Mouse (Mus musculus) liver, embryonic 16.5 days (tissue): ENCODE data around the gene Sync. TPM values are rescaled to one million over a fixed set of nuclear protein-coding genes. Genes with fewer than 3 reads are reported as not detected.

Source experiments
- ATAC-seq: fragments of 200-750 bp; cut with Nextera tagmentation; 2 replicates; pipeline ENCODE4 v1.8.0; 2017; ENCODE audit warnings: low read depth, mild to moderate bottlenecking, moderate number of reproducible peaks, moderate library complexity
- H3K27ac ChIP-seq: fragments of 300-500 bp; sonication (generic); 2 replicates; pipeline ENCODE4 v1.5.1; 2014; ENCODE audit warnings: mild to moderate bottlenecking, low read length
- H3K27me3 ChIP-seq: fragments of 300-500 bp; sonication (generic); 2 replicates; pipeline ENCODE4 v1.6.1; 2014; ENCODE audit warnings: low read depth, low read length, mixed read lengths; ENCODE audit not compliant: control insufficient read depth, insufficient read depth
- H3K36me3 ChIP-seq: fragments of 300-500 bp; sonication (generic); 2 replicates; pipeline ENCODE4 v1.6.1; 2014; ENCODE audit warnings: mild to moderate bottlenecking; ENCODE audit not compliant: control insufficient read depth, insufficient read depth
- H3K4me1 ChIP-seq: fragments of 300-500 bp; sonication (generic); 2 replicates; pipeline ENCODE4 v1.6.1; 2014; ENCODE audit warnings: low read depth, low read length, mixed read lengths; ENCODE audit not compliant: control insufficient read depth
- H3K4me2 ChIP-seq: fragments of 300-500 bp; sonication (generic); 2 replicates; pipeline ENCODE4 v1.6.1; 2014; ENCODE audit warnings: low read depth, low read length, mixed read lengths
- H3K4me3 ChIP-seq: fragments of 300-500 bp; sonication (generic); 2 replicates; pipeline ENCODE4 v1.5.1; 2014; ENCODE audit warnings: low read depth, mild to moderate bottlenecking, low read length
- H3K9ac ChIP-seq: fragments of 300-500 bp; sonication (generic); 2 replicates; pipeline ENCODE4 v1.6.1; 2014; ENCODE audit warnings: low read depth, low read length
- H3K9me3 ChIP-seq: fragments of 300-500 bp; sonication (generic); replicated peaks from 2 replicates; pipeline ENCODE4 v1.6.1; 2016; ENCODE audit warnings: low read length; ENCODE audit not compliant: control insufficient read depth
- WGBS: fragments of 180-500 bp; shearing (Covaris S2); extraction: QIAGEN DNeasy Blood & Tissue Kit; methylation state at CpG from one replicate; pipeline ENCODE4 v1.1.7; 2014; ENCODE audit not compliant: insufficient replicate concordance; 5-methylcytosine and 5-hydroxymethylcytosine counted together
- polyA plus RNA-seq: library from polyadenylated mRNA; unstranded; fragments of >200 nt; fragmentation: Nextera tagmentation; extraction: Ambion mirVana; gene quantifications from 2 replicates; pipeline ENCODE4 v1.2.1, GENCODE M21; 2015

Gene Sync
- polyA plus RNA-seq, 1 experiment from 2014 or later, result 0.33 TPM

- Histone ChIP-seq H3K9me3 (no peaks in the 10 kb centered on the region), H3K27ac (no peak overlapping the region), H3K27me3 (no peaks in the 10 kb centered on the region), H3K9ac (no peak overlapping the region), H3K4me3 (no peak overlapping the region), H3K4me1 (peaks cover 8% of the 10 kb centered on the region), H3K4me2 (no peak overlapping the region), H3K36me3 (peaks cover 16% of the 10 kb centered on the region)
- WGBS, result 19% methylated on average over 1 of the region's 1 CpGs
- peak; percentile 58 for ATAC-seq
These were observed 16.9 kb downstream of the Sync start for GRCm38 (mm10) chr4:129304306-129304705.

GRCm38 (mm10) chr4:129307936-129308335 lies 20.5 kb downstream of the Sync start:
- no peak overlapping the region for H3K4me3 ChIP-seq
- peaks cover 38% of the 10 kb centered on the region for H3K36me3 ChIP-seq
- H3K4me1 ChIP-seq, result peaks cover 8% of the 10 kb centered on the region
- no peak overlapping the region for H3K4me2 ChIP-seq
- no peak for ATAC-seq
- H3K9ac ChIP-seq, result no peak overlapping the region
- no peaks in the 10 kb centered on the region for H3K27me3 ChIP-seq
- H3K27ac ChIP-seq, result no peak overlapping the region
- WGBS, result 68% methylated on average over 1 of the region's 1 CpGs
- H3K9me3 ChIP-seq, result no peaks in the 10 kb centered on the region

- Histone ChIP-seq H3K4me2 (no peak overlapping the region), H3K9ac (no peak overlapping the region), H3K4me1 (no peaks in the 10 kb centered on the region), H3K27ac (no peak overlapping the region), H3K36me3 (peaks cover 70% of the 10 kb centered on the region), H3K4me3 (no peak overlapping the region), H3K9me3 (no peaks in the 10 kb centered on the region), H3K27me3 (no peaks in the 10 kb centered on the region)
- ATAC-seq, result no peak
- WGBS, result 65% methylated on average over 3 of the region's 3 CpGs
These were observed 26.5 kb downstream of the Sync start for GRCm38 (mm10) chr4:129313886-129314285.

- peaks cover 53% of the 10 kb centered on the region for H3K36me3 ChIP-seq
- H3K4me2 ChIP-seq, result no peak overlapping the region
- no peaks in the 10 kb centered on the region for H3K9me3 ChIP-seq
- H3K4me1 ChIP-seq, result no peaks in the 10 kb centered on the region
- H3K27ac ChIP-seq, result no peak overlapping the region
- H3K9ac ChIP-seq, result no peak overlapping the region
- H3K27me3 ChIP-seq, result no peaks in the 10 kb centered on the region
- ATAC-seq, result no peak
- no peak overlapping the region for H3K4me3 ChIP-seq
- 78% methylated on average over 1 of the region's 1 CpGs for WGBS
These were observed 33.5 kb downstream of the Sync start for GRCm38 (mm10) chr4:129320876-129321275.

- Histone ChIP-seq H3K9ac (no peak overlapping the region), H3K4me3 (no peak overlapping the region), H3K36me3 (peaks cover 51% of the 10 kb centered on the region), H3K4me2 (no peak overlapping the region), H3K27ac (no peak overlapping the region), H3K4me1 (0 out of 2 replicates have a peak, but pooled peaks cover 3% of the 10 kb centered on the region), H3K27me3 (no peaks in the 10 kb centered on the region), H3K9me3 (no peaks in the 10 kb centered on the region)
- ATAC-seq, result no peak
- WGBS, result 94% methylated on average over 5 of the region's 5 CpGs
These were observed 34.6 kb downstream of the Sync start for GRCm38 (mm10) chr4:129322042-129322441.

- no peaks in the 10 kb centered on the region for H3K27me3 ChIP-seq
- H3K4me3 ChIP-seq, result no peak overlapping the region
- peaks cover 53% of the 10 kb centered on the region for H3K36me3 ChIP-seq
- no peak overlapping the region for H3K4me2 ChIP-seq
- H3K9ac ChIP-seq, result no peak overlapping the region
- no peak overlapping the region for H3K27ac ChIP-seq
- ATAC-seq, result no peak
- H3K9me3 ChIP-seq, result no peaks in the 10 kb centered on the region
- WGBS, result 76% methylated on average over 1 of the region's 1 CpGs
- H3K4me1 ChIP-seq, result 0 out of 2 replicates have a peak, but pooled peaks cover 3% of the 10 kb centered on the region
These were observed 36.1 kb downstream of the Sync start for GRCm38 (mm10) chr4:129323491-129323890.

GRCm38 (mm10) chr4:129324756-129325155 lies 37.3 kb downstream of the Sync start:
- Histone ChIP-seq H3K9me3 (no peaks in the 10 kb centered on the region), H3K27ac (no peak overlapping the region), H3K9ac (no peak overlapping the region), H3K4me2 (no peak overlapping the region), H3K4me3 (no peak overlapping the region), H3K27me3 (no peaks in the 10 kb centered on the region), H3K36me3 (peaks cover 53% of the 10 kb centered on the region), H3K4me1 (0 out of 2 replicates have a peak, but pooled peaks cover 3% of the 10 kb centered on the region)
- WGBS, result 71% methylated on average over 1 of the region's 1 CpGs
- ATAC-seq, result no peak

GRCm38 (mm10) chr4:129326191-129326590 lies 38.8 kb downstream of the Sync start:
- Histone ChIP-seq H3K9ac (no peak overlapping the region), H3K4me3 (no peak overlapping the region), H3K4me2 (no peak overlapping the region), H3K27me3 (no peaks in the 10 kb centered on the region), H3K9me3 (no peaks in the 10 kb centered on the region), H3K4me1 (peaks cover 3% of the 10 kb centered on the region; the same call in 1 of the 2 replicates), H3K36me3 (peaks cover 41% of the 10 kb centered on the region), H3K27ac (no peak overlapping the region)
- 57% methylated on average over 1 of the region's 1 CpGs for WGBS
- no peak for ATAC-seq

GRCm38 (mm10) chr4:129332846-129333245 lies 45.4 kb downstream of the Sync start:
- 38% methylated on average over 1 of the region's 1 CpGs for WGBS
- peak overlapping the region; percentile 92 for H3K4me3 ChIP-seq
- H3K9ac ChIP-seq, result no peak overlapping the region; the same call in 1 of the 2 replicates
- ATAC-seq, result no peak
- peaks cover 35% of the 10 kb centered on the region for H3K4me1 ChIP-seq
- no peak overlapping the region for H3K27ac ChIP-seq
- H3K36me3 ChIP-seq, result peaks cover 15% of the 10 kb centered on the region
- no peaks in the 10 kb centered on the region for H3K27me3 ChIP-seq
- H3K4me2 ChIP-seq, result peak overlapping the region; percentile 95
- H3K9me3 ChIP-seq, result no peaks in the 10 kb centered on the region
